Mouse (Mus musculus) gastrocnemius, postnatal 14 days (tissue): ENCODE results near the gene Mroh8. TPM values are rescaled to one million over a fixed set of nuclear protein-coding genes. Genes with fewer than 3 reads are reported as not detected.

Experiments
- DNase-seq: peaks from one replicate; pipeline ENCODE4 v3.0.0; 2021; ENCODE audit warnings: mixed read lengths
- intact Hi-C: fragments of 180-260 bp; cut with DNase I; formaldehyde crosslinking; loops from one replicate; pipeline ENCODE4 v1.15.1; 2025; ENCODE audit warnings: low total_unique reads
- total RNA-seq, 2 experiments: library from RNA; stranded (reverse); gene quantifications; 2 replicates each; pipeline ENCODE4 v1.2.3; 2021

Gene Mroh8
- total RNA-seq, 2 experiments from 2014 or later, result 0.27 to 0.55 TPM

GRCm38 (mm10) chr2:157164101-157164500 lies 115.2 kb downstream of the Mroh8 start:
- intact Hi-C loops, result no loop called here
- no peak for DNase-seq

Other genes with a start within 250 kb of the Mroh8 start
- gene Soga1, start 200.3 kb downstream of the Mroh8 start, total RNA-seq, result 10 to 100 TPM; 11.1 to 12.2 TPM
- not detected for gene Tldc2, start 192.5 kb downstream of the Mroh8 start, total RNA-seq
- 10 to 100 TPM; 11.4 to 13.7 TPM for gene Samhd1, start 144.3 kb downstream of the Mroh8 start, total RNA-seq
- gene Rbl1, start 75.0 kb downstream of the Mroh8 start, total RNA-seq, result 1 to 10 TPM; 2.0 to 3.8 TPM
- gene Rpn2, start 532 bp downstream of the Mroh8 start, total RNA-seq, result 10 to 100 TPM; 78.0 to 90.0 TPM
- gene Ghrh, start 68.0 kb upstream of the Mroh8 start, total RNA-seq, result not detected
- gene Manbal, start 88.0 kb upstream of the Mroh8 start, total RNA-seq, result 10 to 100 TPM; 20.7 to 28.3 TPM
- 1 to 10 TPM; 5.2 to 7.5 TPM for gene Src, start 138.9 kb upstream of the Mroh8 start, total RNA-seq